Mouse (Mus musculus) brain, embryonic 18.5 days (tissue): ENCODE results near the gene Dcst1.

Source experiments
- DNase-seq: peaks from one replicate; pipeline ENCODE4 v3.0.0-alpha.2; 2012; ENCODE audit warnings: low read depth, low spot score

The Dcst1 gene

GRCm38 (mm10) chr3:89361675-89362074 is 3.4 kb downstream of the Dcst1 start, which contains the start of gene Dcst2:
Gene Dcst2 (plus strand): TSS chr3:89361975.
- no peak for DNase-seq

GRCm38 (mm10) chr3:89360237-89360636 is 4.8 kb downstream of the Dcst1 start:
- DNase-seq, result no peak

- DNase-seq, result no peak
These were observed 5.4 kb downstream of the Dcst1 start for GRCm38 (mm10) chr3:89359630-89360029.

- no peak for DNase-seq
These were observed 9.0 kb downstream of the Dcst1 start for GRCm38 (mm10) chr3:89356029-89356428.

- no peak for DNase-seq
These were observed 9.5 kb downstream of the Dcst1 start for GRCm38 (mm10) chr3:89355512-89355902.

- DNase-seq, result no peak
These were observed 10.1 kb downstream of the Dcst1 start for GRCm38 (mm10) chr3:89354816-89355511.

- DNase-seq, result no peak
These were observed 13.8 kb downstream of the Dcst1 start for GRCm38 (mm10) chr3:89351271-89351670.

- no peak for DNase-seq
These were observed 15.1 kb downstream of the Dcst1 start, which contains the start of gene Adam15 for GRCm38 (mm10) chr3:89349869-89350501. Gene Adam15 (minus strand): TSS chr3:89349996.

GRCm38 (mm10) chr3:89348911-89349868 is 15.9 kb downstream of the Dcst1 start:
- DNase-seq, result no peak

- no peak for DNase-seq
These were observed 17.1 kb downstream of the Dcst1 start for GRCm38 (mm10) chr3:89347916-89348315.

GRCm38 (mm10) chr3:89346815-89347540 is 18.1 kb downstream of the Dcst1 start:
- no peak for DNase-seq

- DNase-seq, result no peak
These were observed 21.8 kb downstream of the Dcst1 start for GRCm38 (mm10) chr3:89343279-89343678.

GRCm38 (mm10) chr3:89341794-89342193 is 23.3 kb downstream of the Dcst1 start:
- no peak for DNase-seq

GRCm38 (mm10) chr3:89340465-89340864 is 24.6 kb downstream of the Dcst1 start:
- DNase-seq, result no peak

GRCm38 (mm10) chr3:89339416-89339815 is 25.6 kb downstream of the Dcst1 start:
- DNase-seq, result no peak

GRCm38 (mm10) chr3:89337721-89338578 is 27.1 kb downstream of the Dcst1 start, which contains the start of gene Efna4:
Gene Efna4 (minus strand): TSS chr3:89338028.
- DNase-seq, result no peak

GRCm38 (mm10) chr3:89337062-89337720 is 27.9 kb downstream of the Dcst1 start:
- no peak for DNase-seq

GRCm38 (mm10) chr3:89336529-89336928 is 28.5 kb downstream of the Dcst1 start:
- DNase-seq, result no peak

GRCm38 (mm10) chr3:89333053-89333452 is 32.0 kb downstream of the Dcst1 start:
- DNase-seq, result no peak

- DNase-seq, result no peak
These were observed 32.6 kb downstream of the Dcst1 start for GRCm38 (mm10) chr3:89332476-89332875.
